Mouse (Mus musculus) heart, adult 2 months (tissue): ENCODE data around the gene Ptpn12.

Source experiments
- CTCF ChIP-seq: fragments of 200-600 bp; IDR thresholded peaks from 2 replicates; pipeline ENCODE4 v1.8.1; 2022; ENCODE audit warnings: antibody characterized with exemption, mild to moderate bottlenecking, moderate library complexity
- POLR2A ChIP-seq: fragments of 200-500 bp; IDR thresholded peaks from 2 replicates; pipeline ENCODE4 v1.6.1; 2011; ENCODE audit warnings: mild to moderate bottlenecking, low read depth, low read length, control low read depth; ENCODE audit not compliant: insufficient read depth

DNA sequence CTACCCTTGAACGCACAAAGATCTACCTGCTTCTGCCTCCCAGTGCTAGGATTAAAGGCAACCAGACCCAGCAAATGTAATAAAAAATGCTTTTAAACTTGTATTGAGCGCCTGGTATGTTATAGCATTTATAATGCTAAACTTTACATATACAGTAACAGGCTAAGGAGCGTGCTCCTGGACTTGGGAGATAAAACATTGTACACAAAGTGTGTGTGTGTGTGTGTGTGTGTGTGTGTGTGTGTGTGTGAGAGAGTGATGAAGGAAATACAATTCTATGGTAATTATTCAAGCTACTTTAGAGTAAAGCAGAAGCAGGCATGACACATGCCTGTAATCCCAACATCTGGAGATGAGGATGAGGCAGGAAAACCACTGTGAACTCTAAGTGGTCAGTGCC lies 99.4 kb downstream of the Ptpn12 start, which contains the start of gene Rsbn1l:
- no peak for TF ChIP-seq CTCF
- no peak for TF ChIP-seq POLR2A
